Mouse (Mus musculus): ENCODE data around the gene 6330409D20Rik. TPM values are rescaled to one million over a fixed set of nuclear protein-coding genes. Genes with fewer than 3 reads are reported as not detected.

Gene 6330409D20Rik
- polyA plus RNA-seq, 1 experiment from 2014 or later: 3.0 TPM

GRCm38 (mm10) chr2:32734933-32735332 lies 5.9 kb downstream of the 6330409D20Rik start:
- Histone ChIP-seq H3K27me3 (ENCODE audit: control insufficient read depth, insufficient read depth, low read length) (no peaks in the 10 kb centered on the region), H3K4me2 (replicated peaks; ENCODE audit: low read depth, low read length) (no peak overlapping the region), H3K9me3 (ENCODE audit: control insufficient read depth, low read length) (no peaks in the 10 kb centered on the region), H3K9ac (ENCODE audit: low read depth, low read length) (no peak overlapping the region), H3K4me1 (replicated peaks; ENCODE audit: control insufficient read depth, insufficient read depth, low read length) (peaks cover 2% of the 10 kb centered on the region; the same call in 1 of the 2 replicates), H3K4me3 (ENCODE audit: low read depth, low read length) (no peak overlapping the region), H3K27ac (ENCODE audit: low read depth, low read length) (no peak overlapping the region), H3K36me3 (ENCODE audit: control insufficient read depth, insufficient read depth, low read length) (no peaks in the 10 kb centered on the region)
- DNase-seq (ENCODE audit: low spot score): no peak
- ATAC-seq (ENCODE audit: low FRiP score): no peak
- 57% methylated on average over 4 of the region's 4 CpGs for WGBS

GRCm38 (mm10) chr2:32734480-32734879 lies 6.3 kb downstream of the 6330409D20Rik start:
- no peak overlapping the region for H3K27ac ChIP-seq (ENCODE audit: low read depth, low read length)
- no peak for ATAC-seq (ENCODE audit: low FRiP score)
- WGBS: 41% methylated on average over 4 of the region's 4 CpGs

GRCm38 (mm10) chr2:32732695-32733094 lies 8.1 kb downstream of the 6330409D20Rik start:
- Histone ChIP-seq H3K9ac (ENCODE audit: low read depth, low read length) (no peak overlapping the region), H3K27ac (ENCODE audit: low read depth, low read length) (no peak overlapping the region), H3K4me3 (ENCODE audit: low read depth, low read length) (no peak overlapping the region), H3K4me1 (replicated peaks; ENCODE audit: control insufficient read depth, insufficient read depth, low read length) (peaks cover 2% of the 10 kb centered on the region; the same call in 1 of the 2 replicates), H3K27me3 (ENCODE audit: control insufficient read depth, insufficient read depth, low read length) (no peaks in the 10 kb centered on the region), H3K36me3 (ENCODE audit: control insufficient read depth, insufficient read depth, low read length) (no peaks in the 10 kb centered on the region), H3K9me3 (ENCODE audit: control insufficient read depth, low read length) (no peaks in the 10 kb centered on the region), H3K4me2 (replicated peaks; ENCODE audit: low read depth, low read length) (no peak overlapping the region)
- 83% methylated on average over 6 of the region's 6 CpGs for WGBS
- DNase-seq (ENCODE audit: low spot score) (no peak), ATAC-seq (ENCODE audit: low FRiP score) (no peak)

More at GRCm38 (mm10) chr2:32734480-32734879, 6.3 kb downstream of the 6330409D20Rik start:
- Histone ChIP-seq H3K4me1 (replicated peaks; ENCODE audit: control insufficient read depth, insufficient read depth, low read length) (peaks cover 2% of the 10 kb centered on the region; the same call in 1 of the 2 replicates), H3K4me3 (ENCODE audit: low read depth, low read length) (no peak overlapping the region), H3K9ac (ENCODE audit: low read depth, low read length) (no peak overlapping the region), H3K36me3 (ENCODE audit: control insufficient read depth, insufficient read depth, low read length) (no peaks in the 10 kb centered on the region), H3K27me3 (ENCODE audit: control insufficient read depth, insufficient read depth, low read length) (no peaks in the 10 kb centered on the region), H3K9me3 (ENCODE audit: control insufficient read depth, low read length) (no peaks in the 10 kb centered on the region), H3K4me2 (replicated peaks; ENCODE audit: low read depth, low read length) (no peak overlapping the region)
- no peak for DNase-seq (ENCODE audit: low spot score)

GRCm38 (mm10) chr2:32731911-32732310 lies 8.9 kb downstream of the 6330409D20Rik start:
- ATAC-seq (ENCODE audit: low FRiP score) (no peak), DNase-seq (ENCODE audit: low spot score) (no peak)
- Histone ChIP-seq H3K4me2 (replicated peaks; ENCODE audit: low read depth, low read length) (no peak overlapping the region), H3K27me3 (ENCODE audit: control insufficient read depth, insufficient read depth, low read length) (no peaks in the 10 kb centered on the region), H3K9ac (ENCODE audit: low read depth, low read length) (no peak overlapping the region), H3K27ac (ENCODE audit: low read depth, low read length) (no peak overlapping the region), H3K4me1 (replicated peaks; ENCODE audit: control insufficient read depth, insufficient read depth, low read length) (peaks cover 2% of the 10 kb centered on the region; the same call in 1 of the 2 replicates), H3K9me3 (ENCODE audit: control insufficient read depth, low read length) (no peaks in the 10 kb centered on the region), H3K4me3 (ENCODE audit: low read depth, low read length) (no peak overlapping the region), H3K36me3 (ENCODE audit: control insufficient read depth, insufficient read depth, low read length) (no peaks in the 10 kb centered on the region)
- 76% methylated on average over 4 of the region's 4 CpGs for whole genome bisulfite sequencing

- Histone ChIP-seq H3K4me1 (replicated peaks; ENCODE audit: control insufficient read depth, insufficient read depth, low read length) (peaks cover 2% of the 10 kb centered on the region; the same call in 1 of the 2 replicates), H3K27ac (ENCODE audit: low read depth, low read length) (no peak overlapping the region), H3K36me3 (ENCODE audit: control insufficient read depth, insufficient read depth, low read length) (no peaks in the 10 kb centered on the region), H3K9ac (ENCODE audit: low read depth, low read length) (no peak overlapping the region), H3K9me3 (ENCODE audit: control insufficient read depth, low read length) (no peaks in the 10 kb centered on the region), H3K27me3 (ENCODE audit: control insufficient read depth, insufficient read depth, low read length) (no peaks in the 10 kb centered on the region), H3K4me2 (replicated peaks; ENCODE audit: low read depth, low read length) (no peak overlapping the region), H3K4me3 (ENCODE audit: low read depth, low read length) (no peak overlapping the region)
- WGBS: 42% methylated on average over 11 of the region's 11 CpGs
- DNase-seq (ENCODE audit: low spot score) (peak; percentile 44), ATAC-seq (ENCODE audit: low FRiP score) (no peak)
Measured at GRCm38 (mm10) chr2:32730854-32731253, 10.0 kb downstream of the 6330409D20Rik start.

GRCm38 (mm10) chr2:32729547-32729946 lies 11.3 kb downstream of the 6330409D20Rik start:
- no peak overlapping the region for H3K4me2 ChIP-seq (replicated peaks; ENCODE audit: low read depth, low read length)
- H3K9ac ChIP-seq (ENCODE audit: low read depth, low read length): no peak overlapping the region
- no peak overlapping the region for H3K27ac ChIP-seq (ENCODE audit: low read depth, low read length)
- no peak overlapping the region for H3K4me3 ChIP-seq (ENCODE audit: low read depth, low read length)
- no peak for DNase-seq (ENCODE audit: low spot score)
- H3K4me1 ChIP-seq (replicated peaks; ENCODE audit: control insufficient read depth, insufficient read depth, low read length): peaks cover 2% of the 10 kb centered on the region; the same call in 1 of the 2 replicates
- ATAC-seq (ENCODE audit: low FRiP score): no peak
- WGBS: 69% methylated on average over 4 of the region's 4 CpGs
- H3K27me3 ChIP-seq (ENCODE audit: control insufficient read depth, insufficient read depth, low read length): no peaks in the 10 kb centered on the region
- H3K9me3 ChIP-seq (ENCODE audit: control insufficient read depth, low read length): no peaks in the 10 kb centered on the region
- no peaks in the 10 kb centered on the region for H3K36me3 ChIP-seq (ENCODE audit: control insufficient read depth, insufficient read depth, low read length)

- 49% methylated on average over 7 of the region's 7 CpGs for WGBS
- no peak for ATAC-seq (ENCODE audit: low FRiP score)
- Histone ChIP-seq H3K9ac (ENCODE audit: low read depth, low read length) (no peak overlapping the region), H3K4me3 (ENCODE audit: low read depth, low read length) (no peak overlapping the region), H3K27me3 (ENCODE audit: control insufficient read depth, insufficient read depth, low read length) (no peaks in the 10 kb centered on the region), H3K4me1 (replicated peaks; ENCODE audit: control insufficient read depth, insufficient read depth, low read length) (0 out of 2 replicates have a peak, but pooled peaks cover 2% of the 10 kb centered on the region), H3K4me2 (replicated peaks; ENCODE audit: low read depth, low read length) (no peak overlapping the region), H3K9me3 (ENCODE audit: control insufficient read depth, low read length) (no peaks in the 10 kb centered on the region), H3K27ac (ENCODE audit: low read depth, low read length) (no peak overlapping the region), H3K36me3 (ENCODE audit: control insufficient read depth, insufficient read depth, low read length) (no peaks in the 10 kb centered on the region)
- DNase-seq (ENCODE audit: low spot score): no peak
Measured at GRCm38 (mm10) chr2:32728463-32728862, 12.4 kb downstream of the 6330409D20Rik start.

GRCm38 (mm10) chr2:32727435-32727834 lies 13.4 kb downstream of the 6330409D20Rik start:
- 0 out of 2 replicates have a peak, but pooled peaks cover 2% of the 10 kb centered on the region for H3K4me1 ChIP-seq (replicated peaks; ENCODE audit: control insufficient read depth, insufficient read depth, low read length)
- H3K4me2 ChIP-seq (replicated peaks; ENCODE audit: low read depth, low read length): peak overlapping the region; percentile 32
- H3K36me3 ChIP-seq (ENCODE audit: control insufficient read depth, insufficient read depth, low read length): no peaks in the 10 kb centered on the region
- H3K4me3 ChIP-seq (ENCODE audit: low read depth, low read length): peak overlapping the region; percentile 27
- 1% methylated on average over 16 of the region's 16 CpGs for WGBS
- no peaks in the 10 kb centered on the region for H3K27me3 ChIP-seq (ENCODE audit: control insufficient read depth, insufficient read depth, low read length)
- H3K27ac ChIP-seq (ENCODE audit: low read depth, low read length): no peak overlapping the region
- DNase-seq (ENCODE audit: low spot score): peak; percentile 94
- no peaks in the 10 kb centered on the region for H3K9me3 ChIP-seq (ENCODE audit: control insufficient read depth, low read length)
- H3K9ac ChIP-seq (ENCODE audit: low read depth, low read length): 0 out of 2 replicates have a peak overlapping the region, but pooled peaks have one; percentile 29
- ATAC-seq (ENCODE audit: low FRiP score): peak; percentile 94

Data from hindbrain, embryonic 11.5 days (tissue).